Mouse (Mus musculus) bone marrow macrophage, adult 2 months (primary cell): Measurements from ENCODE around the gene Htr5a.

Source experiments
- CTCF ChIP-seq: IDR thresholded peaks from 2 replicates; pipeline ENCODE4 v1.5.1; 2012; ENCODE audit warnings: low read depth, mild to moderate bottlenecking, low read length, moderate library complexity
- POLR2A ChIP-seq: IDR thresholded peaks from 2 replicates; pipeline ENCODE4 v1.6.1; 2012; ENCODE audit warnings: mild to moderate bottlenecking, low read depth, low read length, borderline replicate concordance

- TF ChIP-seq CTCF (no peak), POLR2A (no peak)
Observed at GRCm38 (mm10) chr5:27842671-27843320, 847 bp downstream of the Htr5a start.
